Mouse (Mus musculus) thymus, postnatal 14 days (tissue): ENCODE measurements around the gene Vwce.

Source experiments
- DNase-seq: peaks from one replicate; pipeline ENCODE4 v3.0.0; 2021

Gene Vwce

DNA sequence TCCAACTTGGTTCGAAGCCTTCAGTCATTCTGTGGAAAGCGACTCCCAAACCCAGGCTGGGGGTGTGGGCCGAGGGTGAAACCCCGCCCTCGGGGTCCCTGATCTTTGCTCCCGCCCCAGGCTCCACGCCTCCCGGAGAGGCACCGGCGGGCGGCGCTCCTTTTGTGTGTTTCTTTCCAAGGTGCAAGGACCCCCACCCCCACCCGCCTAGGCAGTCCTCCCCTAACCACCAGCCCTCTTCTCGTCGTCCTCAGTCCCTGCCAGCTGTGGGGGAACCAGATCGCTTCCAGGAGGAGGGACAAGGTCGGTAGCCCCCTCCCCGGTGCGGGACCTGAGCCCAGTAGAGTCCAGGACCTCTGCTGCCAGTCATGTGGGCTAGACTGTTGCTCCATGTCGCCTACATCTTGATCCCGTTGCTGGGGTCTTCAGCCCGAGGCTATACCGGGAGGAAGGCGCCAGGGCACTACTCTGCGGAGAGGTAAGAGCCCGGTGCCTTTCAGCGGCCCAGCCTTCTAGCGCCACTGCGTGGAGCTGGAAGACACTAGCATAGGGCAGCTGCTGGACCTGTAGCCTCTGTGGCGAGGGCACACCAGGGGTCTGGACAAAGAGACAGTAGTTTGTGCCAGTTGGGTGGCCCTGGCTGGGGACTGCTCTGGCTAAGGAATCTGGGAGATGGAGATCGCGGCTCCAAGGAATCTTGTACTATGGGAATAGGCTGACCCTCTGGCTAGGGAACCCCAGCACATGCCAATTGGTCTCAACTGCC, at the start of gene Vwce:
Vwce (plus strand) TSS at position 108 of the 766 bp plus-strand sequence.
- DNase-seq: peak; percentile 66

DNA sequence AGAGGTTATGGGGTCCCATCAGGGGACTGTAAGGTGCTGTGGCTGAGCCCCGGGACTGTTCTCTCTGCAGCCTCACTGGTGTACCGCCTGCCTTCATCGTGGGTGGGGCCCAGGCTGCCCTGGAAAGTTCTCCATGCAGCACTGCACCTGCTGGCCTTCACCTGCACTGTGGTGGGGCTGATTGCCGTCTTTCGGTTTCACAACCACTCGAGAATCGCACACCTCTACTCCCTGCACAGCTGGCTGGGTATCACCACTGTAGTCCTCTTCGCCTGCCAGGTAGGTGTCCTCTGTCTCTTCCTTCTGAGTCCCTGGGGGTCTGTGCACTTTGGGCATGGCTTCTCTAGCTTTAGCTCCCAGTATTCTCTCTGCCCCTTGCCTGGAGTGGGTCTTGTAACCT, 48.9 kb upstream of the Vwce start:
- peak; percentile 28 for DNase-seq

- DNase-seq: no peak
Measured at GRCm38 (mm10) chr19:10587231-10587630, 46.8 kb upstream of the Vwce start.

- DNase-seq: no peak
Measured at GRCm38 (mm10) chr19:10589127-10589857, 44.7 kb upstream of the Vwce start.

DNA sequence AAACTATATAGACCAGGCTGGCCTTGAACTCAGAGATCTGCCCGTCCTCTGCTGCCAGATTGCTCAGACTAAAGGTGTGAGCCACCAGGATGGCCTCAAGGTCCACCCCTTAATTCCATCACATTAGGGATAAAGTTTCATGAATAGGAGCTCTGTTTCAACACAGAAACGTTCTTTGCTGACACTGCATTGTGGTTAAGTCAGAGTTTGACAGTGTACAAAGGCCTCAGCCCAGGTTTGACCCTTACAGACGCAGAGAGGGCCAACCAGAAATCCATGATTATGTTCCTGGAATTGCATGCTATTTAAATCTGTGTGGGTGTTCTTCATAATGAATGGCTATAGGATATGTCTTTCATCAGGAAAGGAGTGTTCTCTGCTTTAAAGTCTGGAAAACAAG, 43.7 kb upstream of the Vwce start:
- no peak for DNase-seq

- no peak for DNase-seq
Measured at GRCm38 (mm10) chr19:10591659-10592377, 42.2 kb upstream of the Vwce start.

DNA sequence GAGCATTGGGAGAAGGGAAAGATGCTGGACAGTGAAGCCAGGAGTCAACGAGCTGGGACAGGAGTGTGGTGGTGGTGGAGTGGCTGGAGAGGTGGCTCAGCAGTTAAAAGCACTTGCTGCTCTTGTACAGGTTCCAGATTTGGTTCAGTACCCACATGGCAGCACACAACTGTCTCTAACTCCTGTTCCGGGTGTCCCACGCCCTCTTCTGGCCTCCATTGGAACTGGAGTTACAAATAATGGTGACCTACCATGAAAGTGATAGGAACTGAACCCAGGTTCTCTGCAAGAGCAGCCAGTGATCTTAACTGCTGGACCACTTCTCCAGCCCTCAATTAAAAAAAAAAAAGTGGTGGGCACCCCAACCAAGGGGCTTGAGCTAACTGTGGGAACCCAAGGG, 35.8 kb upstream of the Vwce start:
- DNase-seq: peak; percentile 38

GRCm38 (mm10) chr19:10599648-10600047, 34.4 kb upstream of the Vwce start:
- DNase-seq: no peak

GRCm38 (mm10) chr19:10602247-10602769, 31.7 kb upstream of the Vwce start:
- no peak for DNase-seq

GRCm38 (mm10) chr19:10602787-10603186, 31.2 kb upstream of the Vwce start:
- peak; percentile 93 for DNase-seq

- peak; percentile 35 for DNase-seq
Measured at GRCm38 (mm10) chr19:10603660-10604523, 30.1 kb upstream of the Vwce start.

- DNase-seq: no peak
Measured at GRCm38 (mm10) chr19:10604534-10604933, 29.5 kb upstream of the Vwce start.

DNA sequence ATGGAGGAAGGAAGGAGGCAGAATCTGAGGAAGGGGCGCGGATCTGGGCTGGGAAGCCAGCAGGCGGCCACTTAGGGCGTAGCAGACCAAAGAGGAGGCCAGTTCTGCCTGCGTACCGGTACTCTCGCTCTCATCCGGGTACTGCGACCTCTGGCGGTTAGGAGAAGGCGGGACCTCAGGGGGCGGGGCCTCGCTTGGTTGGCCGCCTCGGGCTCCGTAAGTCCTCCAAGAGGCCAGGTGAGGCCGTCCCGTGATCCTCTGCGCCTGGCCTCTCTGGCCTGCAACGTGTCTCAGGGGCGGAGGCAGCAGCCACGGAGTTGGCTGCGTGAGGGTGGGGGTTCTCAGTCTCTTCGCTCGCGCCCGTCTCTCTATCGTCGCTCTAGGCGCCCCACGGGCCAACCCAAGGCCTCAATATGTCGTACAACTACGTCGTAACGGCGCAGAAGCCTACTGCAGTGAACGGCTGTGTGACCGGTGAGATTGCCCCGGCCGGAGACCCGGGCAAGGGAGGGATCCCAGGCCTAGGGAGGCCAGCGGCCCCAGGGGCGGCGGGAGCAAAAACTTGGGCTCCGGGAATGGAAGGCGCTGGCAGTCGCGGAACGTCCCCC, 28.6 kb upstream of the Vwce start, which contains the start of the genes Ddb1 and Tkfc:
Ddb1 (plus strand) TSS at position 35 of the 608 bp plus-strand sequence.
Tkfc (minus strand) TSS at position 362 of the 608 bp plus-strand sequence.
- DNase-seq: peak; percentile 99

GRCm38 (mm10) chr19:10605901-10606622, 28.0 kb upstream of the Vwce start:
- peak; percentile 30 for DNase-seq

DNA sequence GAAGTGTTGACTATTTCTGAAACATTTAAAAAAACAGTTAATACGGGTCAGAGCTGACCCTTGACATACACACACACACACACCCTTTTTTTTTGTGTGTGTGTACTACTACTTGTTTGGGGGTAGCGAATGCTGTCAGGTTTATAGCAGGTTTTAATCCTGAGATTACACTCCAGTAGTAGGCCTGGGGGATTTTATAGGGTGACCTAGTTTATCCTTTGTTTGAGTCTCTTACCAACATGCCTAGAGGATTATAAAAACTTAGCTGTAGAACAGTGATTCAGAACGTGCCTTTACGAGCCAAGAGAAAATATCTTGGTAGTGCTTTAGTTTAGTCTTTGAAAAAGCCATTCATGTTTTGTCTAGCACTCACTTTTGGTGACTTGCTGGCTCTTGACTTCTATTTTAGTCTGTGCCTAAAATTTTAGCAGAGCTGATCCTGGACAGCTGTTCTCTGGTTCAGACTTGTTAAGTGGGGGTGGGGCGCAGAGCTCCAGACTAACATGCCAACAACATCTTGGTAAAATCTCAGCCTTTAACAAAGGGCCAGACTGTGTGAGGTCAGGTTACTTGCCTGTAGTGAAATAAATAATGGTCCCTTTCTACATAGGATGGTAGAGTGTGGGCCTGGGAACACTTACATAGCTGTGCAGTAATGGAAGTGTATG, 25.3 kb upstream of the Vwce start:
- DNase-seq: no peak

GRCm38 (mm10) chr19:10634872-10635318, 882 bp downstream of the Vwce start:
- DNase-seq: peak; percentile 43

DNA sequence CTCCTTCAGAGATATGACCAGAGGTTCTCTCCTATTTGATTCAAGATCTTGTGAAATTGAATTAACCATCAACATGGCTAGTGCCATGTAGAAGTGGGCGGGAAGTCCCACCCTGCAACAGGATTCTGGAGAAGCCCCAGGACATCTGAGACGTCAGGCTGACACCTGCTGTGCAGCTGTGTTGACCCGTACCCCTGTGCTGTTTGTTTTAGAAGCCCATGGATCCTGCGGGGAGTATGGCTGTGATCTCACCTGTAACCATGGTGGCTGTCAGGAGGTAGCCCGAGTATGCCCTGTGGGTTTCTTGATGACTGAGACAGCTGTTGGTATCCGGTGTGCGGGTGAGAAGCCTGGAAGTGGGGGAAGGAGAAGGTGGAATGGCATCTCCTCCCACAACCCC, 3.8 kb downstream of the Vwce start:
- DNase-seq: no peak

GRCm38 (mm10) chr19:10640080-10640479, 6.1 kb downstream of the Vwce start:
- no peak for DNase-seq

- no peak for DNase-seq
Measured at GRCm38 (mm10) chr19:10640589-10641378, 6.8 kb downstream of the Vwce start.
